Mouse (Mus musculus) hindbrain, embryonic 11.5 days (tissue): ENCODE measurements around the gene Clcn2. TPM values are rescaled to one million over a fixed set of nuclear protein-coding genes. Genes with fewer than 3 reads are reported as not detected.

Experiments used
- ATAC-seq: fragments of 200-750 bp; cut with Nextera tagmentation; 2 replicates; pipeline ENCODE4 v1.8.0; 2017; ENCODE audit warnings: mild to moderate bottlenecking, moderate TSS enrichment, moderate library complexity; ENCODE audit not compliant: low FRiP score
- DNase-seq: peaks from one replicate; pipeline ENCODE4 v3.0.0-alpha.2; 2015; ENCODE audit warnings: low spot score
- H3K27ac ChIP-seq: fragments of 300-500 bp; sonication (generic); 2 replicates; pipeline ENCODE4 v1.5.1; 2014; ENCODE audit warnings: mild to moderate bottlenecking, low read depth, low read length
- H3K27me3 ChIP-seq: fragments of 300-500 bp; sonication (generic); 2 replicates; pipeline ENCODE4 v1.6.1; 2014; ENCODE audit warnings: mild to moderate bottlenecking, low read length, moderate library complexity, mixed read lengths; ENCODE audit not compliant: control insufficient read depth, insufficient read depth
- H3K36me3 ChIP-seq: fragments of 300-500 bp; sonication (generic); 2 replicates; pipeline ENCODE4 v1.6.1; 2014; ENCODE audit warnings: mild to moderate bottlenecking, low read length, moderate library complexity, mixed read lengths; ENCODE audit not compliant: control insufficient read depth, insufficient read depth
- H3K4me1 ChIP-seq: fragments of 300-500 bp; sonication (generic); replicated peaks from 2 replicates; pipeline ENCODE4 v1.6.1; 2014; ENCODE audit warnings: low read length, mixed read lengths; ENCODE audit not compliant: control insufficient read depth, insufficient read depth
- H3K4me2 ChIP-seq: fragments of 300-500 bp; sonication (generic); replicated peaks from 2 replicates; pipeline ENCODE4 v1.6.1; 2014; ENCODE audit warnings: mild to moderate bottlenecking, low read depth, low read length
- H3K4me3 ChIP-seq: fragments of 300-500 bp; sonication (generic); 2 replicates; pipeline ENCODE4 v1.5.1; 2014; ENCODE audit warnings: low read depth, low read length
- H3K9ac ChIP-seq: fragments of 300-500 bp; sonication (generic); 2 replicates; pipeline ENCODE4 v1.6.1; 2014; ENCODE audit warnings: low read depth, low read length
- H3K9me3 ChIP-seq: fragments of 300-500 bp; sonication (generic); 2 replicates; pipeline ENCODE4 v1.6.1; 2016; ENCODE audit warnings: low read length; ENCODE audit not compliant: control insufficient read depth
- WGBS: fragments of 180-500 bp; shearing (Covaris S2); extraction: QIAGEN DNeasy Blood & Tissue Kit; methylation state at CpG from one replicate; pipeline ENCODE4 v1.1.7; 2014; 5-methylcytosine and 5-hydroxymethylcytosine counted together
- polyA plus RNA-seq: library from polyadenylated mRNA; unstranded; fragments of >200 nt; fragmentation: Nextera tagmentation; extraction: Ambion mirVana; gene quantifications from 2 replicates; pipeline ENCODE4 v1.2.1, GENCODE M21; 2014

Clcn2 gene
- polyA plus RNA-seq, 1 experiment from 2014 or later, result 22.0 TPM

GRCm38 (mm10) chr16:20736168-20736567 lies 18.6 kb upstream of the Clcn2 start:
- no peak overlapping the region for H3K27ac ChIP-seq
- 0 out of 2 replicates have a peak, but pooled peaks cover 2% of the 10 kb centered on the region for H3K36me3 ChIP-seq
- H3K27me3 ChIP-seq, result peaks cover 17% of the 10 kb centered on the region
- no peak overlapping the region for H3K4me2 ChIP-seq
- no peak overlapping the region for H3K4me3 ChIP-seq
- no peak overlapping the region for H3K9ac ChIP-seq
- 91% methylated on average over 7 of the region's 7 CpGs for WGBS
- peaks cover 6% of the 10 kb centered on the region for H3K4me1 ChIP-seq
- DNase-seq (no peak), ATAC-seq (no peak)
- no peaks in the 10 kb centered on the region for H3K9me3 ChIP-seq

GRCm38 (mm10) chr16:20735651-20736050 lies 18.1 kb upstream of the Clcn2 start:
- 82% methylated on average over 5 of the region's 5 CpGs for WGBS
- Histone ChIP-seq H3K9ac (no peak overlapping the region), H3K27ac (no peak overlapping the region), H3K4me1 (peaks cover 6% of the 10 kb centered on the region), H3K36me3 (0 out of 2 replicates have a peak, but pooled peaks cover 2% of the 10 kb centered on the region), H3K9me3 (no peaks in the 10 kb centered on the region), H3K27me3 (peaks cover 17% of the 10 kb centered on the region), H3K4me2 (no peak overlapping the region), H3K4me3 (no peak overlapping the region)
- DNase-seq (no peak), ATAC-seq (no peak)

GRCm38 (mm10) chr16:20733731-20734730 lies 16.5 kb upstream of the Clcn2 start, which contains the start of gene Thpo:
Gene Thpo, minus strand, starts transcription at chr16:20734511.
- Histone ChIP-seq H3K9me3 (no peaks in the 10 kb centered on the region), H3K9ac (peak within 1 kb of the TSS; percentile 69), H3K4me2 (peak within 1 kb of the TSS; percentile 92), H3K4me1 (peaks cover 6% of the 10 kb centered on the region), H3K27ac (no peak within 1 kb of the TSS), H3K36me3 (no peaks in the 10 kb centered on the region), H3K4me3 (peak within 1 kb of the TSS; percentile 61), H3K27me3 (peaks cover 17% of the 10 kb centered on the region)
- peak; percentile 61 for DNase-seq
- ATAC-seq, result no peak
- WGBS, result 2% methylated on average over 45 of the region's 45 CpGs

DNA sequence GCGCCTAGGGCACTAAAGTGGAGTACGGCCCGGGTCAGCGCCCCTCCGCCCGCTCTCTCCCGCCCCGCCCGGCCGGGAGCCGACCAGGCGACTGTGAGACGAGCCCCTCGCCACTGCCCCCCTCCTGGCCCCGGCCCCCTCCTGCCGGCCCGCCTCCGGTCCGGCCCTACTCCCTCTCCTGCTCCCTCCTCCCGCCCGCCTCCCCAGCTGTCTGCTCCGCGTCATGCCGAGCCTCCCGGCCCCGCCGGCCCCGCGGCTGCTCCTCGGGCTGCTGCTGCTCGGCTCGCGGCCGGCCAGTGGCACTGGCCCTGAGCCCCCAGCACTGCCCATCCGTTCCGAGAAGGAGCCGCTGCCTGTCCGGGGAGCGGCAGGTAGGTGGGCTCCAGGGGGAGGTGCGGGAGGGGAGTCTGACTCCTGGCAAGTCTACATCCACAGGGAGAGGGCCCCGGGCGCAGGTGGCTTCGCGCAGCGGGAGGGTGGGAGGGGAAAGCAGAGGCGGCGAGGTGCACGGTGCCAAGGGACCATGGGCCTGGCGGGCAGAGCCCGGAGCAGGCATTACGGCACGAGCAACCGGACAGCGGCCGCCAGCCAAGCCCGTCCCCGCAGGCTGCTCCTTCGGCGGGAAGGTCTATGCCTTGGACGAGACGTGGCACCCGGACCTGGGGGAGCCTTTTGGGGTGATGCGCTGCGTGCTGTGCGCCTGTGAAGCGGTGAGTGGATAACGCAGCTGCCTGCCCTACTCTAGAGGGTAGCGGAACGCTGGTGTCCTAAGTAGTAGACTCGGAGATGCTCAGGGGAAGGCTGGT lies 15.6 kb upstream of the Clcn2 start, which contains the start of gene Chrd:
TSS of gene Chrd (plus strand) at position 203 of the 806 bp plus-strand sequence.
- H3K36me3 ChIP-seq, result no peaks in the 10 kb centered on the region
- peak within 1 kb of the TSS; percentile 69 for H3K9ac ChIP-seq
- H3K4me3 ChIP-seq, result peak within 1 kb of the TSS; percentile 61
- H3K4me2 ChIP-seq, result peak within 1 kb of the TSS; percentile 92
- H3K27ac ChIP-seq, result peak within 1 kb of the TSS; percentile 74
- DNase-seq, result peak; percentile 80
- peaks cover 6% of the 10 kb centered on the region for H3K4me1 ChIP-seq
- no peaks in the 10 kb centered on the region for H3K9me3 ChIP-seq
- peak; percentile 86 for ATAC-seq
- 0% methylated on average over 41 of the region's 70 CpGs for WGBS
- H3K27me3 ChIP-seq, result peaks cover 17% of the 10 kb centered on the region

DNA sequence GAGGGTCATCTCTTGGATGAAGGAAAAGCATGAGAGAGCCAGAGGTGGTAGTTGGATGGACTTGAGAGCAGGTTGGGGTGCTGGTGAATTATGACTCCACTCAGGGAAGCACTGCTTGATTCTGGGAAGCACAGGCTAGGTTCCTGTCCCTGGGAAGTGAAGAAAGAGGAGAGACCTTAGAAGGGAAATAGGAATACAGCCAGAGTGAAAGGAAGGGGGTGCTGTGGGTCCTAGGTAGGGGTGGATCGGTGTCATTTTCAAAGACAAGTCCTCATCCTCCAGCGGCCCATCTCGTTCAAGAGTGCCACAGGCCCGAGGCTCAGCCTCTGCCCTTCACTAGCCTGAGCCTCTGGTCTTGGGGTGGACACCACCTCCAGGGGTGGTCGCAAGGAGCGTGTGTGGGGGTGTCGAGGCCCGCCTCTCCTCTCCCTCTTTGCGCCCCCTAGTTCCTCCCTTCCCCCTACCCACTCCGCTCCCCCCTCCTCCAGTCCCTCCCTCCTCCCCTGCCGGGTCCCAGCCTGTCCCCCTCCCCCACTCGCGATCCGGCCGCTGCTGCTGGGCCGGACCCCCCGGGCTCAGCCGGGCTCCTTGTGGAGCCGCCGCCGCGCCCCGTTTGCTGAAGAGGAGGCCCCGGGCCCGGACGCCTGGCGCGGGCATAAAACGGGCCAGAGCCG lies 14.8 kb upstream of the Clcn2 start:
- peaks cover 6% of the 10 kb centered on the region for H3K4me1 ChIP-seq
- peak overlapping the region; percentile 74 for H3K27ac ChIP-seq
- peak; percentile 61 for ATAC-seq
- H3K9me3 ChIP-seq, result no peaks in the 10 kb centered on the region
- H3K36me3 ChIP-seq, result no peaks in the 10 kb centered on the region
- H3K27me3 ChIP-seq, result peaks cover 17% of the 10 kb centered on the region
- H3K4me3 ChIP-seq, result peak overlapping the region; percentile 61
- H3K4me2 ChIP-seq, result peak overlapping the region; percentile 92
- H3K9ac ChIP-seq, result peak overlapping the region; percentile 69
- 0% methylated on average over 22 of the region's 30 CpGs for WGBS
- peak; percentile 71 for DNase-seq

- no peak for ATAC-seq
- Histone ChIP-seq H3K4me3 (no peak overlapping the region), H3K9me3 (no peaks in the 10 kb centered on the region), H3K4me1 (peaks cover 6% of the 10 kb centered on the region), H3K27me3 (peaks cover 17% of the 10 kb centered on the region), H3K36me3 (no peaks in the 10 kb centered on the region), H3K27ac (no peak overlapping the region), H3K4me2 (no peak overlapping the region), H3K9ac (no peak overlapping the region)
- no peak for DNase-seq
- WGBS, result 74% methylated on average over 5 of the region's 5 CpGs
Measured at GRCm38 (mm10) chr16:20731688-20732087, 14.1 kb upstream of the Clcn2 start.

GRCm38 (mm10) chr16:20730293-20730711 lies 12.8 kb upstream of the Clcn2 start:
- WGBS, result 35% methylated on average over 5 of the region's 5 CpGs
- Histone ChIP-seq H3K27ac (no peak overlapping the region), H3K4me1 (peaks cover 6% of the 10 kb centered on the region), H3K9ac (no peak overlapping the region), H3K4me2 (no peak overlapping the region), H3K27me3 (peaks cover 15% of the 10 kb centered on the region), H3K4me3 (no peak overlapping the region), H3K36me3 (no peaks in the 10 kb centered on the region), H3K9me3 (no peaks in the 10 kb centered on the region)
- ATAC-seq (no peak), DNase-seq (no peak)

DNA sequence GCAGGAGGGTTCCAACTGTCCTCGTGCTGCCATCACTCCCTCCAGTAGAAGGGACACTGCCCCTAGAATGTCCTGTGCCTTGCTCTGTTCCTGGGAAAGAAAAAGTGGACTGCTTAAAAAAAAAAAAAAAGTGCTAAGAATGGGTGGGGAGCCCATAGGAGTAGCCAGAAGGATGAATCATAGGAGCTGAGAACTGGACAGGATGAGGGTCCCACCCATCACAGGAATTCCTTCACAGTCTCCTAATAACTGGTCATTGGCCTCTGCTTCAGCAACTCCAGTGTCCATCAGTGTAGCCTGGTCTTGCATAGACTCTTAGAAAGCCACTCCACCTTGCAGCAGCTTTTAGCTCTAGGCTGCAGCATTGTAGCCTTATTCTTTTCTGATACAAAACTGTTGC lies 8.8 kb upstream of the Clcn2 start:
- no peaks in the 10 kb centered on the region for H3K4me1 ChIP-seq
- WGBS, result 73% methylated on average over 1 of the region's 1 CpGs
- no peaks in the 10 kb centered on the region for H3K36me3 ChIP-seq
- DNase-seq (no peak), ATAC-seq (no peak)
- no peak overlapping the region for H3K9ac ChIP-seq
- H3K27ac ChIP-seq, result no peak overlapping the region
- H3K27me3 ChIP-seq, result no peaks in the 10 kb centered on the region; the same call in 1 of the 2 replicates
- no peak overlapping the region for H3K4me3 ChIP-seq
- H3K9me3 ChIP-seq, result no peaks in the 10 kb centered on the region
- H3K4me2 ChIP-seq, result no peak overlapping the region
